Mouse (Mus musculus): ENCODE results near the gene Dpep3.

Dpep3 gene

GRCm38 (mm10) chr8:105975363-105975762 is 3.9 kb downstream of the Dpep3 start:
- no peak for DNase-seq (ENCODE audit: low spot score)

- no peak for DNase-seq (ENCODE audit: low spot score)
Observed at GRCm38 (mm10) chr8:105971019-105971720, 8.1 kb downstream of the Dpep3 start.

GRCm38 (mm10) chr8:105969367-105969766 is 9.9 kb downstream of the Dpep3 start:
- no peak for DNase-seq (ENCODE audit: low spot score)

- no peak for DNase-seq (ENCODE audit: low spot score)
Observed at GRCm38 (mm10) chr8:105966692-105967311, 12.4 kb downstream of the Dpep3 start.

GRCm38 (mm10) chr8:105965905-105966341 is 13.3 kb downstream of the Dpep3 start, which contains the start of gene Slc12a4:
Slc12a4 (minus strand) TSS chr8:105966097.
- peak; percentile 73 for DNase-seq (ENCODE audit: low spot score)

- peak; percentile 44 for DNase-seq (ENCODE audit: low spot score)
Observed at GRCm38 (mm10) chr8:105965266-105965904, 13.8 kb downstream of the Dpep3 start.

GRCm38 (mm10) chr8:105964506-105965265 is 14.5 kb downstream of the Dpep3 start:
- no peak for DNase-seq (ENCODE audit: low spot score)

GRCm38 (mm10) chr8:105961536-105961935 is 17.7 kb downstream of the Dpep3 start:
- no peak for DNase-seq (ENCODE audit: low spot score)

- no peak for DNase-seq (ENCODE audit: low spot score)
Observed at GRCm38 (mm10) chr8:105961101-105961500, 18.1 kb downstream of the Dpep3 start.

GRCm38 (mm10) chr8:105959350-105959749 is 19.9 kb downstream of the Dpep3 start:
- peak; percentile 36 for DNase-seq (ENCODE audit: low spot score)

- no peak for DNase-seq (ENCODE audit: low spot score)
Observed at GRCm38 (mm10) chr8:105957813-105958212, 21.4 kb downstream of the Dpep3 start.

GRCm38 (mm10) chr8:105956556-105956955 is 22.7 kb downstream of the Dpep3 start:
- DNase-seq (ENCODE audit: low spot score) = no peak

- no peak for DNase-seq (ENCODE audit: low spot score)
Observed at GRCm38 (mm10) chr8:105951057-105951659, 28.1 kb downstream of the Dpep3 start.

GRCm38 (mm10) chr8:105949350-105949749 is 29.9 kb downstream of the Dpep3 start:
- peak; percentile 43 for DNase-seq (ENCODE audit: low spot score)

- no peak for DNase-seq (ENCODE audit: low spot score)
Observed at GRCm38 (mm10) chr8:105943321-105943739, 35.9 kb downstream of the Dpep3 start, which contains the start of gene Lcat. Lcat (minus strand) TSS chr8:105943382.

GRCm38 (mm10) chr8:105942542-105942941 is 36.7 kb downstream of the Dpep3 start:
- no peak for DNase-seq (ENCODE audit: low spot score)

- no peak for DNase-seq (ENCODE audit: low spot score)
Observed at GRCm38 (mm10) chr8:105942026-105942425, 37.2 kb downstream of the Dpep3 start.

GRCm38 (mm10) chr8:105938306-105938669 is 40.9 kb downstream of the Dpep3 start, which contains the start of gene Psmb10:
Psmb10 (minus strand) TSS chr8:105938444.
- no peak for DNase-seq (ENCODE audit: low spot score)

- peak; percentile 34 for DNase-seq (ENCODE audit: low spot score)
Observed at GRCm38 (mm10) chr8:105937496-105938305, 41.5 kb downstream of the Dpep3 start.

- DNase-seq (ENCODE audit: low spot score) = peak; percentile 88
Observed at GRCm38 (mm10) chr8:105936866-105937475, 42.3 kb downstream of the Dpep3 start.

Data from ovary, adult 18-20 months (tissue).